Comparison of ENCODE assay signal across 17 mouse cellular contexts in genomic region chr16:11064742-11065141, GRCm38 (mm10). TPM values are rescaled to one million over a fixed set of nuclear protein-coding genes. Genes with fewer than 3 reads are reported as not detected.
DNase-seq lines count a peak whose midpoint lies in the region; ATAC-seq lines count a peak whose summit lies in the region.
"Had no signal": no experiment of that assay in that cellular context is flagged by ENCODE, and none has a peak within 500 bp of the region (broad histone marks: within the 10 kb centered on the region; RNA-seq: fewer than 3 reads in every experiment).

No protein-coding gene starts in this region.

- H3K4me3 ChIP-seq in forebrain, embryonic 12.5 days (replicated peaks): no peak overlapping the region; the same call in 1 of the 2 replicates
- no peak overlapping the region for H3K4me3 ChIP-seq in forebrain, embryonic 10.5 days
- H3K4me3 ChIP-seq in hindbrain, embryonic 10.5 days: 0 out of 2 replicates have a peak overlapping the region, but pooled peaks have one; percentile 75
- H3K4me3 ChIP-seq in hindbrain, embryonic 16.5 days (ENCODE audit: low read length): no peak overlapping the region
- H3K4me3 ChIP-seq in neural tube, embryonic 11.5 days (ENCODE audit: low read depth, low read length): no peak overlapping the region
- no peak overlapping the region for H3K4me3 ChIP-seq in neural tube, embryonic 14.5 days (ENCODE audit: low read depth, low read length)

- no peaks in the 10 kb centered on the region for H3K27me3 ChIP-seq in forebrain, embryonic 12.5 days
- peaks cover 10% of the 10 kb centered on the region; the same call in 1 of the 2 replicates for H3K27me3 ChIP-seq in forebrain, embryonic 10.5 days (ENCODE audit: poor library complexity, severe bottlenecking)
- H3K27me3 ChIP-seq in hindbrain, embryonic 10.5 days (ENCODE audit: insufficient read depth, poor library complexity, severe bottlenecking): no peaks in the 10 kb centered on the region
- H3K27me3 ChIP-seq in hindbrain, embryonic 16.5 days (replicated peaks; ENCODE audit: control insufficient read depth, insufficient read depth, low read length): no peaks in the 10 kb centered on the region
- no peaks in the 10 kb centered on the region for H3K27me3 ChIP-seq in neural tube, embryonic 11.5 days (ENCODE audit: control insufficient read depth, insufficient read depth, low read length)
- H3K27me3 ChIP-seq in neural tube, embryonic 14.5 days (ENCODE audit: control insufficient read depth, insufficient read depth, low read length): no peaks in the 10 kb centered on the region
- H3K27me3 ChIP-seq: embryonic facial prominence, embryonic 12.5 days; kidney, embryonic 15.5 days; limb, embryonic 12.5 days had no signal

- 0 out of 2 replicates have a peak, but pooled peaks cover 3% of the 10 kb centered on the region for H3K36me3 ChIP-seq in forebrain, embryonic 12.5 days (replicated peaks)
- 0 out of 2 replicates have a peak, but pooled peaks cover 8% of the 10 kb centered on the region for H3K36me3 ChIP-seq in forebrain, embryonic 10.5 days (replicated peaks)
- H3K36me3 ChIP-seq in hindbrain, embryonic 10.5 days: peaks cover 10% of the 10 kb centered on the region
- no peaks in the 10 kb centered on the region for H3K36me3 ChIP-seq in hindbrain, embryonic 16.5 days (ENCODE audit: control insufficient read depth, insufficient read depth, low read length)
- H3K36me3 ChIP-seq in neural tube, embryonic 11.5 days (ENCODE audit: control insufficient read depth, insufficient read depth, low read length): no peaks in the 10 kb centered on the region
- no peaks in the 10 kb centered on the region for H3K36me3 ChIP-seq in neural tube, embryonic 14.5 days (ENCODE audit: control insufficient read depth, insufficient read depth, low read length)
- H3K36me3 ChIP-seq: embryonic facial prominence, embryonic 12.5 days; kidney, embryonic 15.5 days had no signal

- H3K4me1 ChIP-seq in forebrain, embryonic 12.5 days: peaks cover 57% of the 10 kb centered on the region
- H3K4me1 ChIP-seq in forebrain, embryonic 10.5 days: peaks cover 61% of the 10 kb centered on the region
- H3K4me1 ChIP-seq in hindbrain, embryonic 10.5 days (replicated peaks): peaks cover 66% of the 10 kb centered on the region
- peaks cover 36% of the 10 kb centered on the region for H3K4me1 ChIP-seq in hindbrain, embryonic 16.5 days (ENCODE audit: control insufficient read depth, insufficient read depth, low read depth, low read length)
- H3K4me1 ChIP-seq in neural tube, embryonic 11.5 days (ENCODE audit: control insufficient read depth, insufficient read depth, low read length): peaks cover 35% of the 10 kb centered on the region
- H3K4me1 ChIP-seq in neural tube, embryonic 14.5 days (ENCODE audit: control insufficient read depth, insufficient read depth, low read length): peaks cover 42% of the 10 kb centered on the region

- peak overlapping the region; percentile 85 for H3K4me2 ChIP-seq in forebrain, embryonic 12.5 days
- no peak overlapping the region for H3K4me2 ChIP-seq in hindbrain, embryonic 16.5 days (ENCODE audit: low read length)
- H3K4me2 ChIP-seq in neural tube, embryonic 11.5 days (ENCODE audit: low read depth): no peak overlapping the region
- H3K4me2 ChIP-seq in neural tube, embryonic 14.5 days (ENCODE audit: low read depth, low read length): 0 out of 2 replicates have a peak overlapping the region, but pooled peaks have one; percentile 64

- no peak for DNase-seq in forebrain, embryonic 10.5 days (ENCODE audit: extremely low spot score, low spot score)
- DNase-seq in hindbrain, embryonic 10.5 days (ENCODE audit: low spot score): no peak
- no peak for DNase-seq in neural tube, embryonic 11.5 days (ENCODE audit: low spot score)
- DNase-seq in neural tube, embryonic 10.5 days (ENCODE audit: extremely low spot score, low spot score): no peak
- DNase-seq in layer of hippocampus, postnatal 14 days (ENCODE audit: low spot score in 2 of 2): no peak
- DNase-seq: gastrocnemius, postnatal 36 days; layer of hippocampus, adult 9-11 months; lung, adult 2 months; thymus, postnatal 25 days had no signal

- 92% methylated on average over 6 of the region's 6 CpGs for WGBS in forebrain, embryonic 12.5 days
- 92% methylated on average over 6 of the region's 6 CpGs for WGBS in forebrain, embryonic 10.5 days
- 93% methylated on average over 6 of the region's 6 CpGs for WGBS in hindbrain, embryonic 10.5 days
- 82% methylated on average over 6 of the region's 6 CpGs for WGBS in hindbrain, embryonic 16.5 days
- 98% methylated on average over 6 of the region's 6 CpGs for WGBS in neural tube, embryonic 11.5 days
- WGBS in neural tube, embryonic 14.5 days: 88% methylated on average over 6 of the region's 6 CpGs

- H3K9me3 ChIP-seq in forebrain, embryonic 12.5 days: no peaks in the 10 kb centered on the region
- no peaks in the 10 kb centered on the region for H3K9me3 ChIP-seq in forebrain, embryonic 10.5 days
- no peaks in the 10 kb centered on the region for H3K9me3 ChIP-seq in hindbrain, embryonic 10.5 days
- no peaks in the 10 kb centered on the region for H3K9me3 ChIP-seq in hindbrain, embryonic 16.5 days (ENCODE audit: control insufficient read depth, low read length)
- H3K9me3 ChIP-seq in neural tube, embryonic 11.5 days (ENCODE audit: control insufficient read depth, low read length): no peaks in the 10 kb centered on the region
- no peaks in the 10 kb centered on the region for H3K9me3 ChIP-seq in neural tube, embryonic 14.5 days (ENCODE audit: control insufficient read depth, low read length)
- H3K9me3 ChIP-seq: embryonic facial prominence, embryonic 12.5 days; kidney, embryonic 15.5 days; limb, embryonic 12.5 days had no signal

- ATAC-seq in forebrain, embryonic 12.5 days (ENCODE audit: low FRiP score): no peak
- ATAC-seq in hindbrain, embryonic 16.5 days: no peak
- ATAC-seq in neural tube, embryonic 11.5 days (ENCODE audit: insufficient read depth, low FRiP score, low TSS enrichment): no peak
- ATAC-seq in neural tube, embryonic 14.5 days (ENCODE audit: low read depth): no peak
- ATAC-seq: activated CD4-positive, CD25-positive, alpha-beta regulatory T cell, adult 4 months; inflammation-experienced regulatory T-cells, adult 6 months had no signal

- no peak overlapping the region for H3K27ac ChIP-seq in forebrain, embryonic 12.5 days
- no peak overlapping the region for H3K27ac ChIP-seq in forebrain, embryonic 10.5 days
- 0 out of 2 replicates have a peak overlapping the region, but pooled peaks have one; percentile 6 for H3K27ac ChIP-seq in hindbrain, embryonic 10.5 days
- no peak overlapping the region for H3K27ac ChIP-seq in hindbrain, embryonic 16.5 days (ENCODE audit: low read depth, low read length)
- no peak overlapping the region for H3K27ac ChIP-seq in neural tube, embryonic 11.5 days (ENCODE audit: low read depth, low read length)
- no peak overlapping the region for H3K27ac ChIP-seq in neural tube, embryonic 14.5 days (ENCODE audit: low read depth, low read length)
- H3K27ac ChIP-seq: embryonic facial prominence, embryonic 12.5 days; kidney, embryonic 15.5 days had no signal

- no peak overlapping the region for H3K9ac ChIP-seq in forebrain, embryonic 12.5 days
- no peak overlapping the region for H3K9ac ChIP-seq in hindbrain, embryonic 16.5 days (ENCODE audit: low read depth, low read length)
- H3K9ac ChIP-seq in neural tube, embryonic 11.5 days (ENCODE audit: low read length): peak overlapping the region; percentile 10; the same call in 1 of the 2 replicates
- no peak overlapping the region for H3K9ac ChIP-seq in neural tube, embryonic 14.5 days (replicated peaks; ENCODE audit: low read depth, low read length)
- H3K9ac ChIP-seq: kidney, embryonic 15.5 days had no signal

RNA-seq across cellular contexts. Expression of gene Litaf, which starts 1.2 kb away (rescaled TPM):
- 50.7 and 53.6 TPM in 2 replicates for polyA plus RNA-seq in forebrain, embryonic 12.5 days (2016; fragmentation: Nextera tagmentation; extraction: Ambion mirVana)
- polyA plus RNA-seq in forebrain, embryonic 10.5 days (2016; fragmentation: Nextera tagmentation; extraction: Ambion mirVana): 61.7 and 65.1 TPM in 2 replicates
- 88.8 and 127 TPM in 2 replicates for polyA plus RNA-seq in hindbrain, embryonic 10.5 days (2016; fragmentation: Nextera tagmentation; extraction: Ambion mirVana)
- polyA plus RNA-seq in hindbrain, embryonic 16.5 days (2015; fragmentation: Nextera tagmentation; extraction: Ambion mirVana): 28.9 and 31.6 TPM in 2 replicates
- 59.3 and 61.0 TPM in 2 replicates for polyA plus RNA-seq in neural tube, embryonic 11.5 days (2014; fragmentation: Nextera tagmentation; extraction: Ambion mirVana)
- polyA plus RNA-seq in neural tube, embryonic 14.5 days (2014; fragmentation: Nextera tagmentation; extraction: Ambion mirVana): 20.4 and 26.7 TPM in 2 replicates
- 10 to 100 TPM; 12.2 to 15.0 TPM for total RNA-seq in layer of hippocampus, postnatal 14 days (2021)

RNA-seq across cellular contexts. Expression of gene Snn, which starts 4.0 kb away (rescaled TPM):
- polyA plus RNA-seq in forebrain, embryonic 12.5 days (2016; fragmentation: Nextera tagmentation; extraction: Ambion mirVana): 102 and 104 TPM in 2 replicates
- polyA plus RNA-seq in forebrain, embryonic 10.5 days (2016; fragmentation: Nextera tagmentation; extraction: Ambion mirVana): 64.9 and 67.0 TPM in 2 replicates
- 84.0 and 94.7 TPM in 2 replicates for polyA plus RNA-seq in hindbrain, embryonic 10.5 days (2016; fragmentation: Nextera tagmentation; extraction: Ambion mirVana)
- 134 and 150 TPM in 2 replicates for polyA plus RNA-seq in hindbrain, embryonic 16.5 days (2015; fragmentation: Nextera tagmentation; extraction: Ambion mirVana)
- polyA plus RNA-seq in neural tube, embryonic 11.5 days (2014; fragmentation: Nextera tagmentation; extraction: Ambion mirVana): 98.1 and 108 TPM in 2 replicates
- 133 and 142 TPM in 2 replicates for polyA plus RNA-seq in neural tube, embryonic 14.5 days (2014; fragmentation: Nextera tagmentation; extraction: Ambion mirVana)
- total RNA-seq in layer of hippocampus, postnatal 14 days (2021): 100 to 1,000 TPM; 219 to 230 TPM

Comparison
In these comparisons a context has a peak if more than half of its experiments do, and no peak if none do; other contexts are left out.
1. H3K4me2 ChIP-seq: peak in forebrain, embryonic 12.5 days (single experiment) and neural tube, embryonic 14.5 days (single experiment); none in hindbrain, embryonic 16.5 days (single experiment) and neural tube, embryonic 11.5 days (single experiment).